Mouse (Mus musculus): ENCODE measurements around the gene Med23.
A peak's percentile ranks its signal among the peaks of the same experiment; 100 is the strongest.

Med23 gene

DNA sequence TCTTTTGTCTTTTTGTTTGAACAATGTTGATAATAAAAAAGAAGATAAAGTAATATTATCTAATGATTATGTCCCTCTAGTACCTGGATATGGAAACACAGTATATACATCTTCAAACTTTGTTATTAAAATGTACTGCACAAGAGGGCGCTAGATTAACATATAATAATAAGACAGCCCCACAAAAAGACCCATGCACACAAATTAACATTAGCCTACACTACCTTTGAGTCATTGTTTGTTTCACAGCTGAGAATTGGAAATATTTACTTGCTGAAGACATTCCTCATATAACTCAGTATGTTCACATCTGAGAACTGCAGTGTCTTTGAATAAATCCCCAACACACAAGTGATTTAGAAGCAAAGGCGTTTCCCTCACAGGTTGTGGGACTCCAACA, 91.3 kb downstream of the Med23 start:
- DNase-seq (ENCODE audit: inconsistent ontology term), result peak; percentile 56

DNA sequence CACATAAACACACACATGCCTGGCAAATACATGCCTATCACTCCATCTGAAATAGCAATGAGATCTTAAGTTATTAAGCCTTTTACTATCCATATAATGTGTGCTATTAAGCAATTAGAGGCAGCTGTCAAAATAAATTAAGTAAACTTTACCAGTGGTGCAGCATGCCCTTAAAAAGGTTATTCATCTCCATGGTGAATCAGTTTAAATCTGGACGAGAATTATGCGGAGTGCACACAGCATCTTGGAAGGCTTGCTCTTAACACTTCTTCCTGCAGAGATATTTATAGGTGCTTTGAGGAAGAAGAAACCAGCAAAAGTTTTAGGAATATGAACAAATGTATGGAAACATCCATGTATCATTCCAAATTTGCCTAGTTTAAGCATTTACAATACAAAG, 92.1 kb downstream of the Med23 start:
- peak; percentile 21 for DNase-seq (ENCODE audit: inconsistent ontology term)

Measured in Muller cell, postnatal 12 days (primary cell).